Mouse (Mus musculus) adipocyte (in vitro differentiated cells): Measurements from ENCODE around the gene Gm49358.
A peak's percentile ranks its signal among the peaks of the same experiment; 100 is the strongest.

Experiments used
- DNase-seq: peaks from one replicate; pipeline ENCODE4 v3.0.0-alpha.2; 2016; ENCODE audit warnings: low spot score

Gene Gm49358

GRCm38 (mm10) chr10:86763672-86764071 lies at the start of gene Gm49358:
Gm49358 (plus strand) TSS chr10:86763972.
- DNase-seq = no peak

GRCm38 (mm10) chr10:86727548-86727980 lies 36.2 kb upstream of the Gm49358 start:
- DNase-seq = no peak

- peak; percentile 64 for DNase-seq
These were observed 35.6 kb upstream of the Gm49358 start for GRCm38 (mm10) chr10:86728176-86728575.

DNA sequence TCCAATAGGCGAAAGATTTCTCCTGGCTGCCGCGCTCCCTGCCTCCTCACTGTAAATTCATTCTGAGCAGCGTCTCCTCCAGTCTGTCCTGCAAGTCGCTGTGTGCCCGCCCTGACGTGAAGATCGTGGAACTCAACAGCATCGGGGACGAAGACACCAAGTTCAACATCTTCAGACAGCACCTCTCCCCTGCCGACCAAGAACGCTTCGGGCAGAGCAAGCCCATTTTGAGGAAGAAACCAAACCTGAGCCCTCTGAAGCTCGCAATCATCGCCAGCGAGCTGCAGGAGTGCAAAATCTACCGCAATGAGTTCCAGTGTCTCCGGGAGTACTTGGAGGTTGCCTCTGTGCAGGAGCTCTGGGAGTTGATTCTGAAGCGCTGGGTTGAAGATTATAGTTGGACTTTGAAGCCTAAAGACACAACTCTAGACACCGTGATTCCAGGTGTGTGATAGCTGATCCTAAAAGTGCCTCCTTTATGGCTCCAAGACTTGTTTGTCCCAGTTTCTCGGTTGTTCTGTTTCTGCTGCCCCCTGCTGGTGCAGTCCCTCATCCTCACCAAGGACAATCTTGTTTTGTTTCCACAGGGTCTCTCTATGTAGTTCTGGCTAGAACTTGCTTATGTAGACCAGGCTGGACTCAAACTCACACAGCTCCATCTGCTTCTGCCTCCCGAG lies 32.8 kb upstream of the Gm49358 start:
- peak; percentile 82 for DNase-seq

DNA sequence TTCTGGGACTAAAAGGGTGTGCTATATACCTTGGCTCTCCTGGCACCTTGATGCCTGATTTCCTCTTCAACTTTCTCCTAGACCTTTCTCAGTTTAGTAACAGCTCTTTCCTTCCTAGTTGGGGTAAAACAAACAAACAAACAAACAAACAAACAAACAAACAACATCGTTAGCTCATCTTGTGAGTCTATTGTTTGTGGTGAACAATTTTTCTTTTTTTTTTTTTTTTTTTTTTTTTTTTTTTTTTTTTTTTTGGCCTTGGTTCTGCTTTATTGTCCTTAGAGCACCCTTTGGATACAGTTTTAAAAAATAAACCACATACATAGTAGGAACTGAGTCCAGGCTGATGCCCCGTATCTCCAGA lies 32.3 kb upstream of the Gm49358 start:
- no peak for DNase-seq

- DNase-seq = peak; percentile 29
These were observed 28.7 kb upstream of the Gm49358 start for GRCm38 (mm10) chr10:86735036-86735435.

- no peak for DNase-seq
These were observed 20.9 kb upstream of the Gm49358 start for GRCm38 (mm10) chr10:86742918-86743317.

- no peak for DNase-seq
These were observed 19.5 kb upstream of the Gm49358 start for GRCm38 (mm10) chr10:86744306-86744705.

GRCm38 (mm10) chr10:86755816-86756502 lies 7.8 kb upstream of the Gm49358 start:
- no peak for DNase-seq

GRCm38 (mm10) chr10:86757724-86758123 lies 6.0 kb upstream of the Gm49358 start:
- no peak for DNase-seq

DNA sequence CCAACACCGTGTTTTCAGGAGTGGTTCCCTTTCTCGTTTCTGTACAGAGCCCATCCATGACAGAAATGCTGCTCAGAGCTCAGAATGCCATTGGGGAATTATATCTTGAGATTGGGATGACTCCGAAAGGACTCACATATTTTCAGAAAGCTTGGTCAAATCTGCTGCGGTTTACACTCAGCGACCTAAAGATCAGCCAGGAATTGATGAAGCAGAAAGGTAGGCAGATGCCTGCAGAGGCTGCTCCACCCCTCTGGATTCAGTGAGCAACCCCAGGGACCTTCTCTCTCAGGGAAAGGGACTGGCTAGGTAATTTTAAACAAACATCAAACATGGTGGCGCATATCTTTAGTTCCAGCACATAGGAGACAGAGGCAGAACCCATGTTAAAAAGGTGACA lies 5.6 kb upstream of the Gm49358 start:
- no peak for DNase-seq

DNA sequence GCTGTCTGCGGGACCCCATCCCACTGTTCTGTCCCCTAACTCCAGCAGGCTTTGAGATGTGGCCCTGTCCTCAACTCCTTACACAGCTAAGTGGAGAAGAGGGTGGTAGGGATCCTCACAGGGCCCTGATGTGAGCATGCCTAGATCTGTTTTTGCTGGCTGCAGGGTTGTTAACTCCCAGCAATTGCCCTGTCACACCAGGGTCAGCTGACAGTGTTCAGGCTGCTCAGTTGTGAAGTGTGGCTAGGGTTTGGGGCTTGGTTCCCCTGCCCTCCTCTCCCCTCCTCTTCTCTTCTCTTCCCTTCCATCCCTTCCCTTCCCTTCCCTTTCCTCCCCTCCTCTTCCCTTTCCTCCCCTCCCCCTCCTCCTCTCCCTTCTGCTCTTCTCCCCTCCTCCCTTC lies 2.5 kb upstream of the Gm49358 start:
- DNase-seq = no peak

DNA sequence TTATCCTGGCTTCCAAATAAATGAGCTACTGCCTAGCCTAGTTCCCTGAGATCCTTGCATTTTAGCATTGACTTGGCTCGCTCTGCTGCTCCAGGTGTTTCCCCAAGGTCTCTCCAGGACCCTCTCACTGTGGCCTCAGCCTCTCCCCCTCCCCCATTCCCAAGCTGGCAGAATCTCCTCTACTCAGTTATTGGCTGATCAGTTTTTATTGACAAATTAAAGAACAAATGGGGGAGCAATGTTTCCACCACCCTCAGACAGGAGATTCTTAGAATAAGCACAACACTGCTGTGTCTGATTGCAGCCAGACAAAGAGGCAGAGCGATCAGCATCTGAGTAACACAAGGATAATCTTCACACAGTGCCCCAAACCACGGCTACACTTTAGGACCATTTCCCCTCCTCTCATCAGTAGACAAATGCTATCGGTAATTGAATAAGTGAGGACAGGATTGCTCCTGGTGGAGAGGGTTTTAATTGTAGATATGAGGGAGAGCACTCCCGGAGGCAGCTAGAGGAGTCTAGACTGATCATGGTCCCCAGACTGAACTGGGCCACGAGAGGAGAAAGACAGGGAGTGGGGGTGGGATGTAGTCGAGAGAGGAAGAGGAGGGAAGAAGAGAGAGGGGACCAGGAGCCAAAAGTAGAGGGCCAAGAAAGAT lies 1.9 kb upstream of the Gm49358 start:
- DNase-seq = no peak

GRCm38 (mm10) chr10:86762384-86762730 lies 1.4 kb upstream of the Gm49358 start:
- DNase-seq = no peak

- DNase-seq = no peak
These were observed 1.7 kb downstream of the Gm49358 start for GRCm38 (mm10) chr10:86765344-86765966.

DNA sequence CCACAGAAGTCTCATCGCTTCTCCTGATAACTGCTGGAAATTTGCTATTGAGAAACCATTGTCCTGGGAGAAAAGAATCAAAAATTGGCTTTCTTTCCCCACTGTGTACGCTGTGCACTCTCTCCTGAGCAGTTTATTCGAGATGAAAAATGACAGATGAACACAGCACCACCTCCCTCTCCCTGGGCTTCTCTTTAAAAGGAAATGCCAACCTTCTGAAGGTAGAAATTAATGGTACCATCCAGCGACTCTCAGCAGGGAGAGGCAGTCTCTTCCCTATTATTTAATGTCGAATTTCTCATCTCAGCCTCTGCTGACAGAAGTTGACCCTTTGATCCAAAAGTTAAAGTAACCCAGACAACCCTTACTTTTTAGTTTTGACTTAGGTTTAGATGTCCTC lies 5.4 kb downstream of the Gm49358 start:
- no peak for DNase-seq

- DNase-seq = no peak
These were observed 6.0 kb downstream of the Gm49358 start for GRCm38 (mm10) chr10:86769797-86770196.

DNA sequence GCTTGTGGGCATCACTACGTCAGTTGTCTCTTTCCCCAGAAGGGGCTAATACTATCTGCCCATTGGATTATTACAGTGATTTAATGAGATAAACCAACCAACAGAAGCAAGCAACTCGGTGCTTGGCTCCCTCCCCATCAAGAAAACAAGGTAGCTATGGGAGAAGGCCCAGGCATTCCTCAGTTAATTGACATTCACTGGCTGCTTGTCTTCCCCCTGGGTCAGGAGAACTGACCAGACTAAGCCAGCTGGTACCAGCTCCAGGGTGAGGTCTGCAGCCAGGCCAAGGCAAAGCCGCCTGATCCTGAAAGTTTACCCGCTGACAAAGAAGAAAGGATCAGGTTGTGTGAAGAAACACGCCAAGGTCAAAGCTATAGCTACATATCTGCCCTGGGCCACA lies 7.9 kb downstream of the Gm49358 start:
- no peak for DNase-seq

GRCm38 (mm10) chr10:86772231-86772631 lies 8.5 kb downstream of the Gm49358 start:
- DNase-seq = no peak

DNA sequence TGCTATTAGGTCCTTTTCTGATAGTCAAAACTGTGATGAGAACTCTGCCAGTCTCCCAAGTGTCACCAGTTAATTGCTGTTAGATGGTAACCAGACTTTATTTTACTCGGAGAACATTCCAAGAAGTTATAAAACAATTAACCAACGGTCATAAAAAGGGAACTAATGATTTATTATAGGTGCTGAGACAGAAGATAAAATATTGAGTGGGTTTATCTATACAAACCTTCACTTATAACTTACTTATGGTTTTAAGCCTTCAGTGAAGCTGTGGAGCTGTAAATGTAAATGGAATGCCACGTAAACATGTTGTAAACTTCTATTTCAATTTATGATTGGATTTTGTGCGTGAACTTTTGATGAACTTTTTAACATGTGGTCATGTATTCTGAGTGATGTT lies 9.6 kb downstream of the Gm49358 start:
- no peak for DNase-seq

DNA sequence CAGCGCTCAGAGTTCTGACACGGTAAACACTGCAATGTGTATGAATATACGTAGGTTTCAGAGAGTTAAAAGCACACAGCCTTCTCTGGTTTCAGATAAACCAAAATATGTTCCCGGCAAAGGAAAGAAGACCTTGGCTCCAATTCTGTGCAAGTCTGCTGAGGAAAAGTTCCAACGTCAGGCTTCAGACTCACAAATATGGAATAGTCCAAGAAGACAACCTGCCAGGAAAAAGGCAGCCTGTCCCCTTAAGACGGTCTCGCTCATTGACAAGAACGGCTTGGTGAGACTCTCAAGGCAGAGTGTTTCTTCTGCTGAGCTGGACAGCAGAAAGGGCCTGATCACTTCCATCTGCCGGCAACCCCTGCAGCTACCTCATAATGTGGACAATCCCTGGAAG lies 12.5 kb downstream of the Gm49358 start:
- DNase-seq = no peak

- peak; percentile 9 for DNase-seq
These were observed 14.0 kb downstream of the Gm49358 start for GRCm38 (mm10) chr10:86777614-86778319.
